Mouse (Mus musculus) neural tube, embryonic 10.5 days (tissue): ENCODE results near the gene Bckdhb.
"Not testable (repeated sequence)": the region's sequence is repeated elsewhere in the genome, so short reads cannot be mapped to it uniquely, and the experiment has no call there.

Experiments
- DNase-seq: peaks from one replicate; pipeline ENCODE4 v3.0.0-alpha.2; 2017; ENCODE audit warnings: low spot score; ENCODE audit errors: extremely low spot score

Bckdhb gene

GRCm38 (mm10) chr9:83924878-83925687, at the start of gene Bckdhb:
TSS of gene Bckdhb (plus strand) at chr9:83925145.
- peak; percentile 92 for DNase-seq

- DNase-seq = no peak
These were observed 42.8 kb upstream of the Bckdhb start for GRCm38 (mm10) chr9:83882191-83882590.

- DNase-seq = no peak
These were observed 38.8 kb upstream of the Bckdhb start for GRCm38 (mm10) chr9:83886149-83886548.

- no peak for DNase-seq
These were observed 36.7 kb upstream of the Bckdhb start for GRCm38 (mm10) chr9:83888214-83888613.

GRCm38 (mm10) chr9:83893073-83893472, 31.9 kb upstream of the Bckdhb start:
- no peak for DNase-seq

GRCm38 (mm10) chr9:83893767-83894330, 31.1 kb upstream of the Bckdhb start:
- DNase-seq = no peak

GRCm38 (mm10) chr9:83902086-83902485, 22.9 kb upstream of the Bckdhb start:
- no peak for DNase-seq

GRCm38 (mm10) chr9:83905820-83906219, 19.1 kb upstream of the Bckdhb start:
- DNase-seq = no peak

- no peak for DNase-seq
These were observed 17.9 kb upstream of the Bckdhb start for GRCm38 (mm10) chr9:83907017-83907416.

GRCm38 (mm10) chr9:83909836-83910235, 15.1 kb upstream of the Bckdhb start:
- no peak for DNase-seq

GRCm38 (mm10) chr9:83910926-83911325, 14.0 kb upstream of the Bckdhb start:
- no peak for DNase-seq

GRCm38 (mm10) chr9:83922076-83922475, 2.9 kb upstream of the Bckdhb start:
- DNase-seq = no peak

GRCm38 (mm10) chr9:83924356-83924755, 589 bp upstream of the Bckdhb start:
- no peak for DNase-seq

GRCm38 (mm10) chr9:83925688-83926041, 720 bp downstream of the Bckdhb start:
- DNase-seq = no peak

GRCm38 (mm10) chr9:83926302-83926701, 1.4 kb downstream of the Bckdhb start:
- no peak for DNase-seq

GRCm38 (mm10) chr9:83939501-83939900, 14.6 kb downstream of the Bckdhb start:
- not testable (repeated sequence) for DNase-seq

GRCm38 (mm10) chr9:83940016-83940415, 15.1 kb downstream of the Bckdhb start:
- DNase-seq = no peak

GRCm38 (mm10) chr9:83940537-83941363, 15.8 kb downstream of the Bckdhb start:
- no peak for DNase-seq

- DNase-seq = no peak
These were observed 26.4 kb downstream of the Bckdhb start for GRCm38 (mm10) chr9:83951336-83951735.

GRCm38 (mm10) chr9:83956632-83957314, 31.8 kb downstream of the Bckdhb start:
- peak; percentile 71 for DNase-seq
